Mouse (Mus musculus) forebrain, embryonic 10.5 days (tissue): ENCODE data around the gene Psmd9. TPM values are rescaled to one million over a fixed set of nuclear protein-coding genes. Genes with fewer than 3 reads are reported as not detected.
"Not testable (repeated sequence)": the region's sequence is repeated elsewhere in the genome, so short reads cannot be mapped to it uniquely, and the experiment has no call there.

Experiments
- DNase-seq: peaks from one replicate; pipeline ENCODE4 v3.0.0-alpha.2; 2017; ENCODE audit warnings: low spot score; ENCODE audit errors: extremely low spot score
- H3K27ac ChIP-seq: fragments of 300-500 bp; sonication (generic); 2 replicates; pipeline ENCODE4 v1.5.1; 2016; ENCODE audit warnings: mild to moderate bottlenecking
- H3K27me3 ChIP-seq: fragments of 300-500 bp; sonication (generic); 2 replicates; pipeline ENCODE4 v1.6.1; 2016; ENCODE audit warnings: mild to moderate bottlenecking; ENCODE audit not compliant: poor library complexity, severe bottlenecking
- H3K36me3 ChIP-seq: fragments of 300-500 bp; sonication (generic); replicated peaks from 2 replicates; pipeline ENCODE4 v1.6.1; 2016; ENCODE audit warnings: mild to moderate bottlenecking, moderate library complexity
- H3K4me1 ChIP-seq: fragments of 300-500 bp; sonication (generic); 2 replicates; pipeline ENCODE4 v1.6.1; 2016
- H3K4me3 ChIP-seq: fragments of 300-500 bp; sonication (generic); 2 replicates; pipeline ENCODE4 v1.5.1; 2016; ENCODE audit warnings: mild to moderate bottlenecking, moderate library complexity
- H3K9me3 ChIP-seq: fragments of 300-500 bp; sonication (generic); 2 replicates; pipeline ENCODE4 v1.6.1; 2016; ENCODE audit warnings: mild to moderate bottlenecking, moderate library complexity
- WGBS: fragments of 180-500 bp; shearing (Covaris S2); methylation state at CpG from one replicate; pipeline ENCODE4 v1.1.7; 2016; 5-methylcytosine and 5-hydroxymethylcytosine counted together
- polyA plus RNA-seq: library from polyadenylated mRNA; unstranded; fragments of >200 nt; fragmentation: Nextera tagmentation; extraction: Ambion mirVana; gene quantifications from 2 replicates; pipeline ENCODE4 v1.2.1, GENCODE M21; 2016

Gene Psmd9
- polyA plus RNA-seq, 1 experiment from 2014 or later: 80.5 TPM

DNA sequence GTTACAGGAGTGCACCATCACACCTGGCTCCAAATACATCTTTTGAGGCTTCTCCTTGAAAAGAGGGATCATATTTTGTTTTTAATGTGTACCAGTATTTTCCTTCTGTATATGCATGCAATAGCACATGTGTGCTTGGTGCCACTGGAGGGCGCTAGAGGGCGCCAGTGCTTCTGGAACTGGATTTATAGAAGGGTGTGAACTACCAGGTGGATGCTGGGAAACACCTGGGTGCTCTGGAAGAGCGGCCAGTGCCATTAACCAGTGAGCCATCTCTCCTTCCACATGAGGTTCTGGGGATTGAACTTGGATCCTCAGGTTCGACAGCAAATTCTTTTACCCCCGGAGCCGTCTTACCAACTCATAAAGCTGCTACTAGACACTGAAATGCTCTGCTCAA is 54.6 kb downstream of the Psmd9 start:
- not testable (repeated sequence) for H3K27ac ChIP-seq, H3K9me3 ChIP-seq, H3K27me3 ChIP-seq, DNase-seq, H3K4me1 ChIP-seq, H3K36me3 ChIP-seq, H3K4me3 ChIP-seq
- 56% methylated on average over 6 of the region's 6 CpGs for WGBS

- H3K27me3 ChIP-seq: no peaks in the 10 kb centered on the region
- no peak for DNase-seq
- peaks cover 14% of the 10 kb centered on the region for H3K36me3 ChIP-seq
- peaks cover 11% of the 10 kb centered on the region for H3K4me1 ChIP-seq
- H3K27ac ChIP-seq: no peak overlapping the region
- 93% methylated on average over 7 of the region's 7 CpGs for WGBS
- no peaks in the 10 kb centered on the region for H3K9me3 ChIP-seq
- no peak overlapping the region for H3K4me3 ChIP-seq
Measured at GRCm38 (mm10) chr5:123226851-123227250, 57.6 kb downstream of the Psmd9 start.

DNA sequence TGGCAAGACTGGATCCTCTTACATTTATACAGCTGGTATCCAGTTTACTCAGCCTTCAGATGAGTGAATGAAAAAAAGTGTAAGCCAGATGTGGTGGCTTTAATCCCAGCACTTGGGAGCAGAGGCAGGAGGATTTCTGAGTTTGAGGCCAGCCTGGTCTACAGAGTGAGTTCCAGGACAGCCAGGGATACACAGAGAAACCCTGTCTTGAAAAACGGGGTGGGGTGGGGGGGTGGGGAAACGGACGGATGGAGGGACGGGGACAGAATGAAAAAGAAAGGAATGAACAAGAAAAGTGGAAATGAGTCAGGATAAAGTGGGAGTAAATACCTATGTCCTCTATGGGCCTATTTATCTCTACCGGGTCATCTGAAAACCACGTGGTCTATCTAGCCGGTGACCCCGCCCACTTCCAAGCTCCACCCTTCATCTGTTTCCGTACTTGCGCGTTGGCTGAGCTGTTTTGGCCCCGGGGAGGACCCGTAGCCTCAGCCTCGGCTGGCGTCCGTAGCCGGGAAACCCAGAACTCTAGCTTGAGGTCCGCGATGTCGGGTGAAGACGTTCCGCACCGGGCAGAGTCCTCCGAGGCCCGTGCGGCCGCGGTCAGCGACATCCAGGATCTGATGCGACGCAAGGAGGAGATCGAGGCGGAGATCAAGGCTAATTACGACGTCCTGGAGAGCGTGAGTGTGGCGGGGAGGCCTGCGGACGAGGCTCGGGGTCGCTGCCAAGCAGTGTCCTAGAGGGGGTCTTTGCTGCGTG is 58.7 kb downstream of the Psmd9 start:
- DNase-seq: peak; percentile 90
- Histone ChIP-seq H3K4me1 (peaks cover 11% of the 10 kb centered on the region), H3K9me3 (no peaks in the 10 kb centered on the region), H3K27ac (peak overlapping the region; percentile 89), H3K36me3 (peaks cover 19% of the 10 kb centered on the region), H3K27me3 (no peaks in the 10 kb centered on the region), H3K4me3 (peak overlapping the region; percentile 79)
- 3% methylated on average over 42 of the region's 42 CpGs for WGBS

DNA sequence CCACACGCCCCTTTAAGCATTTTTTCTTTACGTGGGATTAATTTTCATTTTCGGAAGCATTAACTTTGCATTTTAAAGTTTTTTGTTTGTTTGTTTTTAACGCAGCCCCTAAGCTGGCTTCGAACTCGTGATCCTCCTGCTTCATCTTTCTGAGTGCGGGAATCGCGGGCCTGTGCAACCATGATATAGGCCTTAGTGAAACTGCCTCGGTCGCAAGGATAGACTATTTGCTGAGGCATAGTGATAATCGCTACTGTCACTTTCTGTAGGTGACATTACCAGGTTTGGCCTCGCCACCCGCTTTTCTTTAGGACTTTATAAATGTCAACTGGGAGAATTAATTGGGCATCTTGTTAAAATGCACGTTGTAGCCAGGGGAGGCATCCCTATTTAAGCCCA is 59.3 kb downstream of the Psmd9 start:
- Histone ChIP-seq H3K36me3 (peaks cover 24% of the 10 kb centered on the region), H3K4me1 (peaks cover 11% of the 10 kb centered on the region), H3K4me3 (peak overlapping the region; percentile 79), H3K27ac (peak overlapping the region; percentile 89), H3K27me3 (no peaks in the 10 kb centered on the region), H3K9me3 (no peaks in the 10 kb centered on the region)
- DNase-seq: no peak
- 8% methylated on average over 15 of the region's 15 CpGs for WGBS

- Histone ChIP-seq H3K27ac (no peak overlapping the region), H3K27me3 (no peaks in the 10 kb centered on the region), H3K4me3 (peak overlapping the region; percentile 79; the same call in 1 of the 2 replicates), H3K9me3 (no peaks in the 10 kb centered on the region), H3K36me3 (peaks cover 24% of the 10 kb centered on the region), H3K4me1 (peaks cover 11% of the 10 kb centered on the region)
- DNase-seq: no peak
- 90% methylated on average over 6 of the region's 6 CpGs for WGBS
Measured at GRCm38 (mm10) chr5:123229296-123229695, 60.1 kb downstream of the Psmd9 start.

DNA sequence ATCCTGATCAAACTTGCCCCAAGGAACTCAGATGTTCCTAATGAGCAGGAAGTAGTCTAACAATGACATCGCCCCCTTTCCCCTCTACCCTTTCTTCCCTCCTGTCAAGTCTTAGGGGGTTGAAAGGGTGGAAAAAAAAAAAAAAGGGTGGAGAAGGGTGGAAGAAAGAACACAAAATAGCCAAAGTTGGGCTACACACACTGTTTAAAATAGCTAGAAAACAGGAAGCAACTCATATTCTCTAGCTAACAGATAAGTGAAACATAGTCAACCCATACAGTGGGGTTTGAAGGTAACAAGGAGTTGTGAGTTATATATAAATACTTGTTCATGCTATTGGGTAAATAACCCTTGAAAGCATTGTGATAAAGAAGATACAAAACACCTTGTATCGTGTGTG is 63.0 kb downstream of the Psmd9 start:
- WGBS: 97% methylated on average over 2 of the region's 2 CpGs
- DNase-seq: no peak
- Histone ChIP-seq H3K4me3 (no peak overlapping the region), H3K36me3 (peaks cover 46% of the 10 kb centered on the region), H3K27ac (no peak overlapping the region), H3K4me1 (peaks cover 18% of the 10 kb centered on the region), H3K27me3 (no peaks in the 10 kb centered on the region), H3K9me3 (no peaks in the 10 kb centered on the region)

- DNase-seq: no peak
- peaks cover 72% of the 10 kb centered on the region for H3K36me3 ChIP-seq
- no peak overlapping the region for H3K4me3 ChIP-seq
- H3K27ac ChIP-seq: no peak overlapping the region
- no peaks in the 10 kb centered on the region for H3K9me3 ChIP-seq
- WGBS: 73% methylated on average over 2 of the region's 2 CpGs
- H3K4me1 ChIP-seq: peaks cover 6% of the 10 kb centered on the region; the same call in 1 of the 2 replicates
- H3K27me3 ChIP-seq: no peaks in the 10 kb centered on the region
Measured at GRCm38 (mm10) chr5:123235731-123236130, 66.5 kb downstream of the Psmd9 start.

GRCm38 (mm10) chr5:123236426-123236825 is 67.2 kb downstream of the Psmd9 start:
- H3K4me1 ChIP-seq: peaks cover 6% of the 10 kb centered on the region; the same call in 1 of the 2 replicates
- no peak overlapping the region for H3K4me3 ChIP-seq
- peaks cover 73% of the 10 kb centered on the region for H3K36me3 ChIP-seq
- no peak for DNase-seq
- H3K9me3 ChIP-seq: no peaks in the 10 kb centered on the region
- WGBS: 95% methylated on average over 9 of the region's 9 CpGs
- no peaks in the 10 kb centered on the region for H3K27me3 ChIP-seq
- H3K27ac ChIP-seq: no peak overlapping the region

DNA sequence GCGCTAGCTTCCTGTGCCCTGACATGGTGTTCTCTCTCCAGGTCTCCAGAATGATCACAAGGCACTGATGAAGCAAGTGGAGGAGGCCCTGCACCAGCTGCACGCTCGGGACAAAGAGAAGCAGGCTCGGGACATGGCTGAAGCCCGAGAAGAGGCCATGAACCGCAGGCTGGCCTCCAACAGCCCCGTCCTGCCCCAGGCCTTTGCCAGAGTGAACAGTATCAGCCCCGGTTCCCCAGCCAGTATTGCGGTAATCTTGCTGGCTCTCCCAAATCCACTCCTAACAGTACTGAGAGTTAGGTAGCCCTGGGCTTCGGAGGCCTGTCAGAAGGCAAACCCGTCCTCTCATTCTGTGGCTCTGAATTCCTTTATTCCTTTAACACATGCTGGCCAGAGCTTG is 70.3 kb downstream of the Psmd9 start:
- Histone ChIP-seq H3K4me1 (peaks cover 6% of the 10 kb centered on the region; the same call in 1 of the 2 replicates), H3K9me3 (no peaks in the 10 kb centered on the region), H3K4me3 (no peak overlapping the region), H3K27ac (no peak overlapping the region), H3K36me3 (peaks cover 89% of the 10 kb centered on the region), H3K27me3 (no peaks in the 10 kb centered on the region)
- 91% methylated on average over 11 of the region's 11 CpGs for WGBS
- no peak for DNase-seq

- 20% methylated on average over 4 of the region's 4 CpGs for WGBS
- no peak overlapping the region for H3K27ac ChIP-seq
- H3K9me3 ChIP-seq: no peaks in the 10 kb centered on the region
- 0 out of 2 replicates have a peak, but pooled peaks cover 4% of the 10 kb centered on the region for H3K4me1 ChIP-seq
- peaks cover 56% of the 10 kb centered on the region for H3K36me3 ChIP-seq
- H3K27me3 ChIP-seq: no peaks in the 10 kb centered on the region
- no peak overlapping the region for H3K4me3 ChIP-seq
- peak; percentile 65 for DNase-seq
Measured at GRCm38 (mm10) chr5:123245518-123245917, 76.3 kb downstream of the Psmd9 start.

DNA sequence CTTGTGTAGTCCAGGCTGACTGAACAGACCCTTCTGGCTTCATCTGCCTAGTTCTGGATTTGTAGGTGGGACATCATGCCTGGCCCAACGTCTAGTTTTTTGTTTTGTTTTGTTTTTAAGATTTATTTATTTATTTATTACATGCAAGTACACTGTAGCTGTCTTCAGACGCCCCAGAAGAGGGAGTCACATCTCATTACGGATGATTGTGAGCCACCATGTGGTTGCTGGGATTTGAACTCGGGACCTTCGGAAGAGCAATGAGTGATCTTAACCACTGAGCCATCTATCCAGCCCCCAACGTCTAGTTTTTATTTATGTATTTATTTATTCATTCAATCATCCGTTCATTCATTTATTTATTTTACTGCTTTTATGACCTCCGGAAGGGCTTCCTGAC is 82.2 kb downstream of the Psmd9 start:
- Histone ChIP-seq H3K36me3 (peaks cover 14% of the 10 kb centered on the region), H3K4me1 (peaks cover 11% of the 10 kb centered on the region), H3K27ac (no peak overlapping the region), H3K9me3 (no peaks in the 10 kb centered on the region), H3K4me3 (peak overlapping the region; percentile 42), H3K27me3 (peaks cover 20% of the 10 kb centered on the region)
- WGBS: 75% methylated on average over 8 of the region's 8 CpGs
- no peak for DNase-seq

DNA sequence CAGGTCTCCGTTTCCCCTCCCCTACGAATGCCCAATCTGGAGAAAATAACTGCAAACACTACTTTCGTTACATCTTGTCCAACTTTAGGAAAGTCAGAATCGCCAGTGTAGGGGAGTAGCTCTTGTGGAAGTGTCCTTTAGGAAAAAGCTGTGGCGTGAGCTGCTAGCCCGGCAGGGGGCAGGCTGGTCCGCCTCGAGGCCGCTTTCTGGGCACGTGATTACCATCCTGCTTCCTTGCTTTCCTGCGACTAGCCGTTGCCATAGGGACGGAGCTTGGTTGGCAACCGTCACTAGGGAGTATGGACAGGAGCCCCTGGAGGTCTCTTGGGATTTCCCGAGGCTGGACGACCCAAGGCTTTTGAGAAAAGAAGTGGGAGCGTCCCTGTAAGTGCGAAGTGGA is 82.6 kb downstream of the Psmd9 start, which contains the start of gene Wdr66:
TSS of gene Wdr66 (plus strand) at position 269 of the 400 bp plus-strand sequence.
- WGBS: 3% methylated on average over 18 of the region's 18 CpGs
- peak within 1 kb of the TSS; percentile 42 for H3K4me3 ChIP-seq
- H3K4me1 ChIP-seq: peaks cover 13% of the 10 kb centered on the region
- DNase-seq: peak; percentile 97
- peaks cover 14% of the 10 kb centered on the region for H3K36me3 ChIP-seq
- 0 out of 2 replicates have a peak within 1 kb of the TSS, but pooled peaks have one; percentile 25 for H3K27ac ChIP-seq
- H3K27me3 ChIP-seq: peaks cover 20% of the 10 kb centered on the region
- H3K9me3 ChIP-seq: no peaks in the 10 kb centered on the region
